Mouse (Mus musculus) layer of hippocampus, postnatal 14 days (tissue): Measurements from ENCODE around the gene Ak5. TPM values are rescaled to one million over a fixed set of nuclear protein-coding genes. Genes with fewer than 3 reads are reported as not detected.

Experiments
- DNase-seq, 2 experiments: peaks; one replicate each; pipeline ENCODE4 v3.0.0; 2021 to 2022; ENCODE audit warnings: low spot score in 2 of 2, mixed read lengths in 1 of 2
- total RNA-seq, 2 experiments: library from RNA; stranded (reverse); gene quantifications; 2 replicates each; pipeline ENCODE4 v1.2.3; 2021

The Ak5 gene
- total RNA-seq, 2 experiments from 2014 or later, result 214 to 220 TPM

- peak in 1 of 2 experiments; percentile 55 for DNase-seq
These were observed 147.1 kb downstream of the Ak5 start for GRCm38 (mm10) chr3:152521054-152521453.

GRCm38 (mm10) chr3:152520074-152520473 is 148.1 kb downstream of the Ak5 start:
- DNase-seq, result no peak

- no peak for DNase-seq
These were observed 148.6 kb downstream of the Ak5 start for GRCm38 (mm10) chr3:152519556-152519955.

- DNase-seq, result peak in 1 of 2 experiments; percentile 33
These were observed 151.6 kb downstream of the Ak5 start for GRCm38 (mm10) chr3:152516569-152516968.

- no peak for DNase-seq
These were observed 152.2 kb downstream of the Ak5 start for GRCm38 (mm10) chr3:152515959-152516358.

GRCm38 (mm10) chr3:152512517-152512916 is 155.6 kb downstream of the Ak5 start:
- no peak for DNase-seq

GRCm38 (mm10) chr3:152509268-152509667 is 158.9 kb downstream of the Ak5 start:
- no peak for DNase-seq

- no peak for DNase-seq
These were observed 159.7 kb downstream of the Ak5 start for GRCm38 (mm10) chr3:152508419-152508993.

GRCm38 (mm10) chr3:152507900-152508299 is 160.3 kb downstream of the Ak5 start:
- no peak for DNase-seq

GRCm38 (mm10) chr3:152498968-152499696 is 169.0 kb downstream of the Ak5 start:
- no peak for DNase-seq

- no peak for DNase-seq
These were observed 170.3 kb downstream of the Ak5 start for GRCm38 (mm10) chr3:152497842-152498241.

GRCm38 (mm10) chr3:152497084-152497483 is 171.1 kb downstream of the Ak5 start:
- DNase-seq, result no peak

- no peak for DNase-seq
These were observed 172.7 kb downstream of the Ak5 start for GRCm38 (mm10) chr3:152495415-152495898.

- no peak for DNase-seq
These were observed 173.3 kb downstream of the Ak5 start for GRCm38 (mm10) chr3:152494667-152495360.

- no peak for DNase-seq
These were observed 174.3 kb downstream of the Ak5 start for GRCm38 (mm10) chr3:152493813-152494212.

- DNase-seq, result no peak
These were observed 175.9 kb downstream of the Ak5 start for GRCm38 (mm10) chr3:152492241-152492640.

GRCm38 (mm10) chr3:152490423-152490822 is 177.7 kb downstream of the Ak5 start:
- DNase-seq, result no peak

- no peak for DNase-seq
These were observed 179.2 kb downstream of the Ak5 start for GRCm38 (mm10) chr3:152488964-152489363.

- no peak for DNase-seq
These were observed 184.0 kb downstream of the Ak5 start for GRCm38 (mm10) chr3:152484206-152484605.

- DNase-seq, result no peak
These were observed 184.4 kb downstream of the Ak5 start for GRCm38 (mm10) chr3:152483800-152484199.

- DNase-seq, result no peak
These were observed 186.0 kb downstream of the Ak5 start for GRCm38 (mm10) chr3:152482182-152482581.

GRCm38 (mm10) chr3:152480336-152480735 is 187.8 kb downstream of the Ak5 start:
- DNase-seq, result no peak
